Mouse (Mus musculus): Measurements from ENCODE around the gene Cabp2. TPM values are rescaled to one million over a fixed set of nuclear protein-coding genes. Genes with fewer than 3 reads are reported as not detected.

Cabp2 gene
- total and polyA plus RNA-seq, 3 experiments = not detected

- Histone ChIP-seq H3K27ac (no peak overlapping the region), H3K36me3 (ENCODE audit: control insufficient read depth, insufficient read depth, low read length) (no peaks in the 10 kb centered on the region), H3K27me3 (ENCODE audit: control insufficient read depth, insufficient read depth, low read length) (no peaks in the 10 kb centered on the region), H3K4me1 (ENCODE audit: control insufficient read depth, insufficient read depth, low read length) (peaks cover 5% of the 10 kb centered on the region), H3K4me3 (no peak overlapping the region), H3K79me2 (replicated peaks; ENCODE audit: control insufficient read depth, insufficient read depth, low read length) (no peaks in the 10 kb centered on the region), H3K9ac (ENCODE audit: low read depth, low read length) (no peak overlapping the region)
- TF ChIP-seq EP300 (IDR thresholded peaks at IDR 0.05; ENCODE audit: insufficient read depth, low read depth, low read length) (no peak), POLR2A (IDR thresholded peaks at IDR 0.05; ENCODE audit: insufficient read depth, low read depth, low read length) (no peak), CTCF (IDR thresholded peaks at IDR 0.05) (no peak)
- 95% methylated on average over 12 of the region's 12 CpGs for WGBS
- DNase-seq = no peak
- intact Hi-C loops (cut with DNase I) = no loop called here
These were observed 21.2 kb downstream of the Cabp2 start for GRCm38 (mm10) chr19:4102626-4103025.

- H3K4me1 ChIP-seq (ENCODE audit: control insufficient read depth, insufficient read depth, low read length) = peaks cover 1% of the 10 kb centered on the region
- H3K4me3 ChIP-seq = no peak overlapping the region
- no peaks in the 10 kb centered on the region for H3K79me2 ChIP-seq (replicated peaks; ENCODE audit: control insufficient read depth, insufficient read depth, low read length)
- no peaks in the 10 kb centered on the region for H3K27me3 ChIP-seq (ENCODE audit: control insufficient read depth, insufficient read depth, low read length)
- no peak overlapping the region for H3K9ac ChIP-seq (ENCODE audit: low read depth, low read length)
- 92% methylated on average over 18 of the region's 18 CpGs for WGBS
- no peak for TF ChIP-seq CTCF (IDR thresholded peaks at IDR 0.05)
- TF ChIP-seq POLR2A (IDR thresholded peaks at IDR 0.05; ENCODE audit: insufficient read depth, low read depth, low read length) = no peak
- TF ChIP-seq EP300 (IDR thresholded peaks at IDR 0.05; ENCODE audit: insufficient read depth, low read depth, low read length) = no peak
- no peak overlapping the region for H3K27ac ChIP-seq
- intact Hi-C loops (cut with DNase I) = no loop called here
- DNase-seq = no peak
- no peaks in the 10 kb centered on the region for H3K36me3 ChIP-seq (ENCODE audit: control insufficient read depth, insufficient read depth, low read length)
These were observed 21.9 kb downstream of the Cabp2 start for GRCm38 (mm10) chr19:4103294-4103693.

DNA sequence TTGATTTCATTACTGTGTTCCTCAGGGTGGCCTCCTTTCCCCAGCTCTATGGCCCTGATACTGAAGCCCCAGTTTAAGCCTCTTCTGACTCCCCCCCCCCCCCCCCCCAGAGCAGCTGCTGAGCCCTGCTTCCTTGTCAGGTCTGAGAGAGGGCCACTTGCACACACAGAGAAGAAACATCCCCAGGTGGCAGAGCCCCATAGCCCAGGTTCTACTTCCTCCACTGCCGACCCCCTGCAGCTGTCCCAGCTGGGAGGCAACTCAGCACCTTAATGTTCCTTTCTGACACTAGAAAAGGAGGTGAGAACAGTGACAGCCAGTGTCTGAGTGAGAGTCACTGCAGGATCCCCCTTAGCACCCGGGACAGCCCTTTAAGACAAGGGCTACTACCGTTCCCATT, 22.4 kb downstream of the Cabp2 start:
- intact Hi-C loops (cut with DNase I) = no loop called here
- no peak for DNase-seq
- TF ChIP-seq CTCF (IDR thresholded peaks at IDR 0.05) = no peak
- TF ChIP-seq POLR2A (IDR thresholded peaks at IDR 0.05; ENCODE audit: insufficient read depth, low read depth, low read length) = no peak
- no peak for TF ChIP-seq EP300 (IDR thresholded peaks at IDR 0.05; ENCODE audit: insufficient read depth, low read depth, low read length)
- Histone ChIP-seq H3K9ac (ENCODE audit: low read depth, low read length) (no peak overlapping the region), H3K4me1 (ENCODE audit: control insufficient read depth, insufficient read depth, low read length) (peaks cover 1% of the 10 kb centered on the region), H3K36me3 (ENCODE audit: control insufficient read depth, insufficient read depth, low read length) (no peaks in the 10 kb centered on the region), H3K4me3 (no peak overlapping the region), H3K27me3 (ENCODE audit: control insufficient read depth, insufficient read depth, low read length) (no peaks in the 10 kb centered on the region), H3K79me2 (replicated peaks; ENCODE audit: control insufficient read depth, insufficient read depth, low read length) (no peaks in the 10 kb centered on the region), H3K27ac (no peak overlapping the region)
- 52% methylated on average over 3 of the region's 3 CpGs for WGBS

DNA sequence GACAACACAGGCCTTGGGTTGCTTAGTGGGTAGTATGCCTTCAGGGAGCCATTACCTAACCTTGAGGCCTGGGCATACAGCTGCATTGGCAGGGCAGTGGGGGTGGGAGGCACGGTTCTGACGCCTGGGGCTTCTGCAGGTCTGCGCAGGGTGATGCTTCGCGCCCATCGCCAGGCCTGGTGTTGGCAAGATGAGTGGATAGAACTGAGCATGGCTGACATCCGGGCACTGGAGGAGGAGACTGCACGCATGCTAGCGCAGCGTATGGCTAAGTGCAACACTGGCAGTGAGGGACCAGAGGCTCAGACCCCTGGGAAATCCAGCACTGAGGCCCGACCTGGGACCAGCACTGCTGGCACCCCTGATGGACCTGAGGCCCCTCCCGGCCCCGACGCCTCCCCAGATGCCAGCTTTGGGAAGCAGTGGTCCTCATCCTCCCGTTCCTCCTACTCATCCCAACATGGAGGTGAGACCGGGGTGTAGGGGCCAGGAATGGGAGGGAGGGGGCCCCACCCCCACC, 23.4 kb downstream of the Cabp2 start:
- 92% methylated on average over 16 of the region's 16 CpGs for WGBS
- no peak for TF ChIP-seq POLR2A (IDR thresholded peaks at IDR 0.05; ENCODE audit: insufficient read depth, low read depth, low read length)
- TF ChIP-seq CTCF (IDR thresholded peaks at IDR 0.05) = no peak
- no peak for TF ChIP-seq EP300 (IDR thresholded peaks at IDR 0.05; ENCODE audit: insufficient read depth, low read depth, low read length)
- H3K4me3 ChIP-seq = no peak overlapping the region
- no peaks in the 10 kb centered on the region for H3K36me3 ChIP-seq (ENCODE audit: control insufficient read depth, insufficient read depth, low read length)
- H3K27ac ChIP-seq = no peak overlapping the region
- intact Hi-C loops (cut with DNase I) = no loop called here
- H3K79me2 ChIP-seq (replicated peaks; ENCODE audit: control insufficient read depth, insufficient read depth, low read length) = no peaks in the 10 kb centered on the region
- H3K4me1 ChIP-seq (ENCODE audit: control insufficient read depth, insufficient read depth, low read length) = no peaks in the 10 kb centered on the region; the same call in 1 of the 2 replicates
- no peak overlapping the region for H3K9ac ChIP-seq (ENCODE audit: low read depth, low read length)
- DNase-seq = no peak
- no peaks in the 10 kb centered on the region for H3K27me3 ChIP-seq (ENCODE audit: control insufficient read depth, insufficient read depth, low read length)

GRCm38 (mm10) chr19:4106654-4107053, 25.3 kb downstream of the Cabp2 start:
- WGBS = 90% methylated on average over 14 of the region's 14 CpGs
- H3K36me3 ChIP-seq (ENCODE audit: control insufficient read depth, insufficient read depth, low read length) = no peaks in the 10 kb centered on the region
- H3K79me2 ChIP-seq (replicated peaks; ENCODE audit: control insufficient read depth, insufficient read depth, low read length) = no peaks in the 10 kb centered on the region

DNA sequence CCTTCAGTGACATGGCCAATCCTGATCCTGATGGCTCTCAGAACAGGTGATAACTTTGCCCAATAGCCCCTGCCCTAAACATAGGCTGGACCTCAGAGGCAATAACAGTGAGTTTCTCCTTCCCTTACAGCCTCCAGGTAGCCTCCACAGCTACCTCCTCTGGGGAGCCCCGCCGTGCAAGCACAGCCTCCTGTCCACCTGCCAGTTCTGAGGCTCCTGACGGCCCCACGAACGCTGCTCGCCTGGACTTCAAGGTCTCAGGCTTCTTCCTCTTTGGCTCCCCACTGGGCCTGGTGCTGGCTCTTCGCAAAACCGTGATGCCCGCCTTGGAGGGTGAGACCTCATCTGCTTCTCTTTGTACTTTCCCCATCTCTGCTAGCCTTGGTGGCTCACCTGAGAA, 27.2 kb downstream of the Cabp2 start:
- no peak for DNase-seq
- peaks cover 9% of the 10 kb centered on the region for H3K4me1 ChIP-seq (ENCODE audit: control insufficient read depth, insufficient read depth, low read length)
- no peak overlapping the region for H3K4me3 ChIP-seq
- no peaks in the 10 kb centered on the region for H3K79me2 ChIP-seq (replicated peaks; ENCODE audit: control insufficient read depth, insufficient read depth, low read length)
- 88% methylated on average over 9 of the region's 9 CpGs for WGBS
- TF ChIP-seq CTCF (IDR thresholded peaks at IDR 0.05) (no peak), POLR2A (IDR thresholded peaks at IDR 0.05; ENCODE audit: insufficient read depth, low read depth, low read length) (no peak), EP300 (IDR thresholded peaks at IDR 0.05; ENCODE audit: insufficient read depth, low read depth, low read length) (no peak)
- H3K27ac ChIP-seq = no peak overlapping the region
- H3K9ac ChIP-seq (ENCODE audit: low read depth, low read length) = no peak overlapping the region
- H3K27me3 ChIP-seq (ENCODE audit: control insufficient read depth, insufficient read depth, low read length) = no peaks in the 10 kb centered on the region
- intact Hi-C loops (cut with DNase I) = no loop called here
- no peaks in the 10 kb centered on the region for H3K36me3 ChIP-seq (ENCODE audit: control insufficient read depth, insufficient read depth, low read length)

More at GRCm38 (mm10) chr19:4106654-4107053, 25.3 kb downstream of the Cabp2 start:
- DNase-seq = no peak
- Histone ChIP-seq H3K4me3 (no peak overlapping the region), H3K27me3 (ENCODE audit: control insufficient read depth, insufficient read depth, low read length) (no peaks in the 10 kb centered on the region), H3K9ac (ENCODE audit: low read depth, low read length) (no peak overlapping the region), H3K4me1 (ENCODE audit: control insufficient read depth, insufficient read depth, low read length) (no peaks in the 10 kb centered on the region), H3K27ac (no peak overlapping the region)
- TF ChIP-seq EP300 (IDR thresholded peaks at IDR 0.05; ENCODE audit: insufficient read depth, low read depth, low read length) = no peak
- TF ChIP-seq CTCF (IDR thresholded peaks at IDR 0.05) = no peak
- no peak for TF ChIP-seq POLR2A (IDR thresholded peaks at IDR 0.05; ENCODE audit: insufficient read depth, low read depth, low read length)
- intact Hi-C loops (cut with DNase I) = no loop called here
